Mouse (Mus musculus): ENCODE data around the gene Fbxo3.

- TF ChIP-seq CTCF (IDR thresholded peaks at IDR 0.05; ENCODE audit: control insufficient read depth, insufficient read depth, insufficient replicate concordance, low read depth, low read length) (no peak), POLR2A (IDR thresholded peaks at IDR 0.05; ENCODE audit: control insufficient read depth, low read depth, low read length) (no peak)
These were observed 33.5 kb downstream of the Fbxo3 start for GRCm38 (mm10) chr2:104060996-104061395.

All from testis, adult 2 months (tissue).